Mouse (Mus musculus): ENCODE results near the gene Cap2.

DNA sequence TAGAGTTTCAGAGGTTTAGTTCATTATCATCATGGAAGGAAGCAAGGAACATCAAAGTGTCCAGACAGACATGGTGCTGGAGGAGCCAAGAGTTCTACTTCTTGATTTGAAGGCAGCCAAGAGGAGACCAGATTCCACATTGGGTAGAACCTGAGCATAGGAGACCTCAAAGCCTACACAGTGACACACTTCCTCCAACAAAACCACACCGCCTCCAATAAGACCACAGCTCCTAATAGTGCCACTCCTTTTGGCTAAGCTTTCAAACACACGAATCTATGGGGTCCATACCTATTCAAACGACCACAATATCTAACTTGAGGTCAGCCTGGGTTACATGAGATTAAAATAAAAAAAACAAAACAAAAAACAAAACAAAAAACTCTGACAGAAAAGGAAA lies 25.0 kb downstream of the Cap2 start:
- TF ChIP-seq CTCF (IDR thresholded peaks at IDR 0.05) = no peak
- TF ChIP-seq POLR2A (IDR thresholded peaks at IDR 0.05; ENCODE audit: insufficient read depth, low read depth, low read length) = no peak
- TF ChIP-seq EP300 (IDR thresholded peaks at IDR 0.05; ENCODE audit: insufficient read depth, low read depth, low read length) = no peak

All from heart, adult 2 months (tissue).